Mouse (Mus musculus): ENCODE data around the gene Eddm3b.

DNA sequence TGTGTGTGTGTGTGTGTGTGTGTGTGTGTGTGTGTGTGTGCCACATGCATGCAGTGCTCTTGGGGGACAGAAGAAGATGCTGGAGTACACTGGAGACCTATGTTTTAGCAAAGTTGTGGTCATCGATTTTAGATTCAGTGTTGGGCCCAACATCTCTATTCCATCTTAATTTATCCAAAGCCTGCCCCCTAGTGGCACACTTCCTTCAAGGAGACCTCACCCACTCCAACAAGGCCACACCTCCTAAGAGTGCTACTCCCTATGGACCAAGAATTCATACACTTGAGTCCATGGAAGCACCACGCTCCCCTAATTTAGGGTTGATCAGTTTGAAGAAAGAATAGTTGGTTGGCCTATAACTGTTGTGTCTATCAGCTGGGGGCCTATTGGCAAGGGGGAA is 44.6 kb upstream of the Eddm3b start:
- TF ChIP-seq CTCF (IDR thresholded peaks at IDR 0.05; ENCODE audit: low read depth) (peak; percentile 57), EP300 (optimal IDR thresholded peaks at IDR 0.05) (no peak)
